Mouse (Mus musculus) heart, embryonic 14.5 days (tissue): ENCODE measurements around the gene Cd3e. TPM values are rescaled to one million over a fixed set of nuclear protein-coding genes. Genes with fewer than 3 reads are reported as not detected.
A peak's percentile ranks its signal among the peaks of the same experiment; 100 is the strongest.
"Not testable (repeated sequence)": the region's sequence is repeated elsewhere in the genome, so short reads cannot be mapped to it uniquely, and the experiment has no call there.

ENCODE experiments used
- ATAC-seq: fragments of 200-750 bp; cut with Nextera tagmentation; 2 replicates; pipeline ENCODE4 v1.8.0; 2017; ENCODE audit warnings: low read depth, moderate TSS enrichment; ENCODE audit not compliant: insufficient number of reproducible peaks, insufficient read depth, low FRiP score
- H3K27ac ChIP-seq, 2 experiments: fragments of 200-500 bp in 1 of 2; fragments of 300-500 bp in 1 of 2; sonication (generic) in 1 of 2; replicated peaks in 1 of 2; 2 replicates each; pipeline ENCODE4 v1.5.1; 2012 to 2014; ENCODE audit warnings: low read depth in 2 of 2, low read length in 2 of 2, control low read depth in 1 of 2, mild to moderate bottlenecking in 1 of 2, mixed read lengths in 1 of 2; ENCODE audit not compliant: control insufficient read depth in 1 of 2, insufficient read depth in 1 of 2
- H3K27me3 ChIP-seq: fragments of 300-500 bp; sonication (generic); 2 replicates; pipeline ENCODE4 v1.6.1; 2014; ENCODE audit warnings: mild to moderate bottlenecking, low read length, control low read depth; ENCODE audit not compliant: control insufficient read depth, insufficient read depth
- H3K36me3 ChIP-seq: fragments of 300-500 bp; sonication (generic); 2 replicates; pipeline ENCODE4 v1.6.1; 2014; ENCODE audit warnings: mild to moderate bottlenecking, control low read depth, low read length, mixed read lengths; ENCODE audit not compliant: control insufficient read depth, insufficient read depth
- H3K4me1 ChIP-seq, 2 experiments: fragments of 200-500 bp in 1 of 2; fragments of 300-500 bp in 1 of 2; sonication (generic) in 1 of 2; 2 replicates each; pipeline ENCODE4 v1.6.1; 2012 to 2014; ENCODE audit warnings: low read length in 2 of 2, control low read depth in 1 of 2, mixed read lengths in 1 of 2; ENCODE audit not compliant: control insufficient read depth in 2 of 2, insufficient read depth in 2 of 2
- H3K4me2 ChIP-seq: fragments of 300-500 bp; sonication (generic); 2 replicates; pipeline ENCODE4 v1.6.1; 2014; ENCODE audit warnings: mild to moderate bottlenecking, low read length
- H3K4me3 ChIP-seq, 2 experiments: fragments of 200-500 bp in 1 of 2; fragments of 300-500 bp in 1 of 2; sonication (generic) in 1 of 2; 2 replicates each; pipeline ENCODE4 v1.5.1; 2012 to 2014; ENCODE audit warnings: low read length in 2 of 2, mild to moderate bottlenecking in 2 of 2, control low read depth in 1 of 2, low read depth in 1 of 2, moderate library complexity in 1 of 2; ENCODE audit not compliant: control insufficient read depth in 1 of 2, insufficient read depth in 1 of 2
- H3K9ac ChIP-seq: fragments of 300-500 bp; sonication (generic); 2 replicates; pipeline ENCODE4 v1.6.1; 2014; ENCODE audit warnings: mild to moderate bottlenecking, low read length
- H3K9me3 ChIP-seq: fragments of 300-500 bp; sonication (generic); 2 replicates; pipeline ENCODE4 v1.6.1; 2016; ENCODE audit warnings: low read length, control low read depth; ENCODE audit not compliant: control insufficient read depth
- WGBS: fragments of 180-500 bp; shearing (Covaris S2); extraction: QIAGEN DNeasy Blood & Tissue Kit; methylation state at CpG from one replicate; pipeline ENCODE4 v1.1.7; 2014; 5-methylcytosine and 5-hydroxymethylcytosine counted together
- polyA plus RNA-seq: library from polyadenylated mRNA; unstranded; fragments of >200 nt; fragmentation: Nextera tagmentation; extraction: Ambion mirVana; gene quantifications from 2 replicates; pipeline ENCODE4 v1.2.1, GENCODE M21; 2014

Cd3e gene
- polyA plus RNA-seq, 1 experiment from 2014 or later = not detected

DNA sequence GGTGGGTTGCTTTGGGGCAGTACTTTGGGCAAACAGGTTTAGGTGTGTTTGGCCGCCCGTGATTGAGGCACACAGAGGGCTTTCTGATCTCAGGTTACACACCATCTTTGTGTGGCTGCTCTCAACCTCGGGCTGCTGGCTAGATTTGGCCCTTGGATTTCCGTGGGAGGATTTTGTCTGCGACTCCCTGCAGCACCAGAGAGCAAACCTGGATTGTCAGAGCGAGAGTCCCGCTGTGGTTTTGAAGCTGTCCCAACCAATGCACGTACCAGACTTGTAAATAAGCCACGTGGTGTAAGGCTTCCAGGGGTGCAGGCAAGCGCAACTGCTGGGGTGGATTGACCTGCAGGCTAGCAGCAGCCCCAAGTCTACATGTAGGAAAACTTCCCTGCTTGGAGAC, 33.5 kb upstream of the Cd3e start:
- Histone ChIP-seq H3K36me3 (no peaks in the 10 kb centered on the region), H3K4me1 (peaks cover 9 to 11% of the 10 kb centered on the region in 2 experiments), H3K27ac (no peak overlapping the region), H3K4me3 (peak overlapping the region in 1 of 2 experiments; percentile 13; a peak in 2 of 4 replicates), H3K4me2 (peak overlapping the region; percentile 54), H3K27me3 (peaks cover 73% of the 10 kb centered on the region), H3K9me3 (no peaks in the 10 kb centered on the region), H3K9ac (no peak overlapping the region)
- no peak for ATAC-seq
- WGBS = under 1% methylated on average over 10 of the region's 10 CpGs

GRCm38 (mm10) chr9:45042056-45042720, 32.8 kb upstream of the Cd3e start:
- H3K9ac ChIP-seq = no peak overlapping the region
- WGBS = 3% methylated on average over 20 of the region's 20 CpGs
- peaks cover 74% of the 10 kb centered on the region for H3K27me3 ChIP-seq

GRCm38 (mm10) chr9:45041131-45041838, 31.9 kb upstream of the Cd3e start:
- Histone ChIP-seq H3K9ac (no peak overlapping the region), H3K4me1 (peaks cover 9 to 11% of the 10 kb centered on the region in 2 experiments), H3K27me3 (peaks cover 74% of the 10 kb centered on the region), H3K4me2 (peak overlapping the region; percentile 27; the same call in 1 of the 2 replicates), H3K9me3 (no peaks in the 10 kb centered on the region), H3K27ac (no peak overlapping the region), H3K4me3 (no peak overlapping the region), H3K36me3 (no peaks in the 10 kb centered on the region)
- ATAC-seq = no peak
- 32% methylated on average over 17 of the region's 17 CpGs for WGBS

More at GRCm38 (mm10) chr9:45042056-45042720, 32.8 kb upstream of the Cd3e start:
- Histone ChIP-seq H3K27ac (no peak overlapping the region), H3K4me3 (peak overlapping the region; percentile 13 to 19; a peak in 3 of 4 replicates), H3K4me2 (peak overlapping the region; percentile 54), H3K36me3 (no peaks in the 10 kb centered on the region), H3K9me3 (no peaks in the 10 kb centered on the region), H3K4me1 (peaks cover 9 to 11% of the 10 kb centered on the region in 2 experiments)
- peak; percentile 50 for ATAC-seq

DNA sequence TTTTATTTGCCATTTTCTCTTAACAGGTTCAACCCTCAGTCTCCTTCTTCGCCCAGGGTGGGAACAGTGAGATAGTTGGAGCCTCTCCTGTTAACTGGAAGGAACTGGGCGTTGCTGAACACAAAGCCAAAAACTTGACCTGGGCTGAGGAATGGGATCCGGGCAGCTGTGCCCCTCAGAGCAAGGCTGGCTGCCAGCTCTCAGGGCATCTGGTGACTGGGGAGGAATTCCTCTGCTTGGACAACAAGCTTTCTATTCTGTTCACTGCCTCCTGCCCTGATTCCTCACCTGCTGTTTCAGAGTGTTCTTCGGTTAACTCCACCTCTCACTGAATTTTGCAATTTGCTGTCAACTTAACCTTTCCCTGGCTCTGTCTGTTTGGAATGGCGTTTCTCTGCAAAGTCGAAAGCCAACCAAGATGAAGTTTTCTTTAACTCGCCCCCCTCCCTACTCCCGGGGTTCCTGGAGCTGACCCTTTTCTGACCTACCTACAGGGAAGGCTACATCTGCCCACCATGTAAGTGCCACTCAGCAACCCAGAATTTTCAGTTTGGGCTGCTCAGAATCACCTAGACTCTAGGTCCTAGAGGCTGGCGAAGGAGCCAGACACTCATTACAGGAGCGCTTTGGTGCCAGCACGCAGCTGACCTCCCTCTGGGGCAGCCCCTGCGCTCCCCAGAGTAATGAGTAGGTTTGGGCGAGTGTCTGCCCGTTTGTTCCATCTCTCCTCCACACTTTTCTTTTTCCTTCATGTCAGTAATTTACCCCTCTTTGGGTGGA, 30.8 kb upstream of the Cd3e start:
- no peak for ATAC-seq
- H3K36me3 ChIP-seq = no peaks in the 10 kb centered on the region
- H3K27me3 ChIP-seq = peaks cover 73% of the 10 kb centered on the region
- peaks cover 9 to 11% of the 10 kb centered on the region in 2 experiments for H3K4me1 ChIP-seq
- H3K4me2 ChIP-seq = peak overlapping the region; percentile 27; the same call in 1 of the 2 replicates
- WGBS = 15% methylated on average over 14 of the region's 14 CpGs
- H3K9me3 ChIP-seq = no peaks in the 10 kb centered on the region
- H3K9ac ChIP-seq = no peak overlapping the region
- no peak overlapping the region for H3K4me3 ChIP-seq
- no peak overlapping the region for H3K27ac ChIP-seq

DNA sequence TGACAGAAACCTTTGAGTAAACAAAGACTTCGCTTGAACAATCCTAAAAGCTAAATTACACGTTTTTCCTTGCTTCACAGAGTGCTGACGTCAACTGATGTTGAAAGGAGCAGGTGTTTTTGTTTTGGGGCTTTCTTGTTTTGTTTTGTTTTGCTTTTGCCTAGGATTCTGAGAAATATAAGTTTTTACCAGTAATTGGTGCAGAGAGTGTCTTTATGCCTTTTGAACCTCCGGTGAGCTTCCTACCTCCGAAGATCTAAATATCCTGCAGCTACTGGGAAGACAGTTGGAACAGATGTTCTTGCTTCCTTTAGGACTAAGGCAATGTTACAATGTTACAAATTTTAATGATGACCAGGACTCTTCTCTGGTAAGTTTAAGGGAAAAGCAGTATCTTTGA, 30.1 kb upstream of the Cd3e start, which contains the start of gene Mpzl2:
TSS of gene Mpzl2 (plus strand) at position 301 of the 400 bp plus-strand sequence.
- ATAC-seq = no peak
- peak within 1 kb of the TSS; percentile 27; the same call in 1 of the 2 replicates for H3K4me2 ChIP-seq
- WGBS = 55% methylated on average over 5 of the region's 5 CpGs
- no peaks in the 10 kb centered on the region for H3K9me3 ChIP-seq
- no peaks in the 10 kb centered on the region for H3K36me3 ChIP-seq
- H3K4me1 ChIP-seq = peaks cover 9 to 11% of the 10 kb centered on the region in 2 experiments
- peaks cover 65% of the 10 kb centered on the region for H3K27me3 ChIP-seq
- no peak within 1 kb of the TSS for H3K4me3 ChIP-seq
- H3K9ac ChIP-seq = no peak within 1 kb of the TSS
- H3K27ac ChIP-seq = no peak within 1 kb of the TSS

DNA sequence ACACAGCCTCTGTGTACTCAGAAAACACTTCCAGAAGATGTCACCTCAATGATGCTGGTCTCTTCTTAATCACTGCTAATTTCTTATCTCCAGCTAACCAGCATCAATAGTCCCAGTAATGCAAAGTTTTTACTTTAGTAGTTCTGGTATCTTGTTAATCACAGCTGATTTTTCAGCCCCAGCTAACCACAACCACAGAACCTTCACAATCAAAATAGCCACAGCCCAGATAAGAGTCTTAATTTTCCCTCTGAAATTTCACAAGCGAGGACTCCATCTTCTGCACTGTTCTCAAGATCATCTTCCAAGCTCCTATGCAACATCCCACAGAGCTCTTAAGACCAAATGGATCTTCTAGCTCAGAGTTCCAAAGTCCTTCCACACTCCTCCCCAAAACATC, 28.4 kb upstream of the Cd3e start:
- not testable (repeated sequence) for H3K36me3 ChIP-seq, H3K9ac ChIP-seq, H3K27ac ChIP-seq, ATAC-seq, H3K4me3 ChIP-seq, H3K9me3 ChIP-seq, H3K4me2 ChIP-seq
- H3K27me3 ChIP-seq = peaks cover 48% of the 10 kb centered on the region
- WGBS = 65% methylated on average over 1 of the region's 1 CpGs
- H3K4me1 ChIP-seq = peaks cover 7 to 10% of the 10 kb centered on the region in 2 experiments

DNA sequence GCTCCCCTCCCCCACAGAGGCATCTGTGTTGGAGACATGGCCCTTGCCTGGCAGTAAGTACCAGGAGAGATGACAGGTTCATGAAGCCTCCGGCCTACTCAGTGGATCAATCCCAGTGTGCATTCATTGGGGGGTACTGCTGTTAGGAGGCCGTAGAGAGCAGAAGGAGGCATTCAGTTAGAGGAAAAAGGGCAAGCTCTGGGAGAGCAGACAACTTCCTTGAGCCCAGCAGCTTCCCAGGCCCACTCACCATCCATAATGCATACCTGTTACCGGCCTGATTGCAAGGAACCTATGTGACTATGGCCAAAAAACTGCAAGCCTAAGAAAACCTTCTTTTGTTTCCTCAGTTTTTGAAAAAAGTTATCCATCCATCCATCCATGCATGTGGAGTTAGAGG, 25.1 kb upstream of the Cd3e start:
- Histone ChIP-seq H3K9ac (no peak overlapping the region), H3K27me3 (peaks cover 26% of the 10 kb centered on the region), H3K4me3 (no peak overlapping the region), H3K4me1 (no peaks in the 10 kb centered on the region), H3K36me3 (no peaks in the 10 kb centered on the region), H3K4me2 (no peak overlapping the region), H3K27ac (no peak overlapping the region), H3K9me3 (no peaks in the 10 kb centered on the region)
- WGBS = 61% methylated on average over 3 of the region's 3 CpGs
- ATAC-seq = no peak
